In the genomic region with DNA sequence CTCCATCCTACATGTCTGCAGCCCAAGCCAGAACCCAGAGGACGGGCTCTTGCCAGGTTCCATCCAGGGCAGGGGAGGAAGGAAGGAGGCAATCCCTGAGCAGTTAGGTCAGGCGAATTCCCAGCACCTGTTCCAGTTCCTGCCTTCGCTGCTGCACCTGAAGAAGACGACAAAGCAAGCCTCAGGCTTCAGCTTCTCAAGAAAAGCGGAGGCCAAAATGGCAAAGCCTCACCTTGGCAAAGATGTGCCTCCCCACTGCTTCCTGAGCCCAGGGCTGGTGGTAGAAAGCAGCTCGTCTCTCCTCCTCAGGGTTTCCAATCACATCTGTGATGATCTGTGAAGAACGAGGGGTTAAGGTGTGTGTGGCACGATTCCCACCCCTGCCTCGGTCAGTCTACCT, we compare ENCODE assay signal across 27 mouse cellular contexts. TPM values are rescaled to one million over a fixed set of nuclear protein-coding genes. Genes with fewer than 3 reads are reported as not detected.
"Had no signal": no experiment of that assay in that cellular context is flagged by ENCODE, and none has a peak within 500 bp of the region (broad histone marks: within the 10 kb centered on the region; RNA-seq: fewer than 3 reads in every experiment).

No protein-coding gene starts in this region.

- DNase-seq: kidney, postnatal 25 days; liver, postnatal 0 days; lung, embryonic 14.5 days; lung, postnatal 36 days; retina, postnatal 1 day; right cerebral cortex, postnatal 25 days; spleen, adult 18-20 months; thymus, postnatal 25 days had no signal

- H3K4me3 ChIP-seq: megakaryocyte, embryonic 14.5 days; midbrain, embryonic 10.5 days; midbrain, embryonic 13.5 days; myocyte; neural tube, embryonic 13.5 days; stomach, embryonic 15.5 days had no signal

- H3K27ac ChIP-seq: kidney, postnatal 0 days; liver, embryonic 14.5 days; midbrain, embryonic 10.5 days; midbrain, embryonic 13.5 days; neural tube, embryonic 13.5 days; stomach, embryonic 15.5 days had no signal

- H3K27me3 ChIP-seq: megakaryocyte, embryonic 14.5 days; midbrain, embryonic 13.5 days; neural tube, embryonic 13.5 days; stomach, embryonic 15.5 days had no signal

RNA-seq across cellular contexts. Expression of a gene that starts 12.5 kb away (rescaled TPM):
- total RNA-seq: monocyte, adult 5-6 weeks; neutrophil, adult 5-6 weeks had no signal

RNA-seq across cellular contexts. Expression of a gene that starts 37.7 kb away (rescaled TPM):
- total RNA-seq: layer of hippocampus, postnatal 14 days; left cerebral cortex, adult 18-20 months; left cerebral cortex, postnatal 10 days; left cerebral cortex, postnatal 36 days; monocyte, adult 5-6 weeks had no signal
- polyA plus RNA-seq: kidney, embryonic 14.5 days; kidney, postnatal 0 days; limb, embryonic 11.5 days; limb, embryonic 14.5 days; liver, embryonic 11.5 days; liver, embryonic 14.5 days; lung, embryonic 14.5 days; lung, postnatal 0 days; midbrain, embryonic 10.5 days; midbrain, embryonic 13.5 days; myocyte; neural tube, embryonic 13.5 days; stomach, embryonic 15.5 days had no signal
